Mouse (Mus musculus): ENCODE measurements around the gene Crip2. TPM values are rescaled to one million over a fixed set of nuclear protein-coding genes. Genes with fewer than 3 reads are reported as not detected.

Crip2 gene
- polyA plus RNA-seq, 1 experiment from 2014 or later = 354 TPM

DNA sequence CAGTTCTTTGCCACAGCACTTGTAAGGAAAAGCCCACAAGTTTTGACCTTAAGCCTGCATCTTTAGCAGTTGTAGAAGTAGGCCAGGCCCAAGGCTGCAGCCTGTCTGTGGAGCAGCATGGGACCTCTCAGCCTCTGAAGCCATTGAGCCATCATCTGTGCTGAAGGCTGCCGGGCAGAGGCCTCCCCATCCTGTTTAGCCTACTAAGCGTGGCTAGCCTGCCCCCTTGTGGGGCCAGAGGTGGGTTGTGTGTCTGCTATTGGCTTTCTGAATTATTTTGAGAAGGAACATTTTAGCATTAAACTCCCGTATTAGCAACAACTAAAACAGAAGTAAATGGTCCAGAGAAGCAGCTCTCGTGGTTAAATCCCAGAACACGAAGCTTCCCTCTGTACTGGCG lies 37.6 kb upstream of the Crip2 start:
- DNase-seq (ENCODE audit: low spot score) = peak; percentile 65
- H3K9me3 ChIP-seq (replicated peaks; ENCODE audit: control insufficient read depth, low read length) = no peaks in the 10 kb centered on the region
- ATAC-seq = 0 out of 2 replicates have a peak, but pooled peaks have one; percentile 28
- peaks cover 11% of the 10 kb centered on the region for H3K4me1 ChIP-seq (ENCODE audit: control insufficient read depth, insufficient read depth, low read length)
- H3K36me3 ChIP-seq (ENCODE audit: control insufficient read depth, insufficient read depth, low read length) = 0 out of 2 replicates have a peak, but pooled peaks cover 4% of the 10 kb centered on the region
- no peak overlapping the region for H3K4me2 ChIP-seq (ENCODE audit: low read length)
- H3K4me3 ChIP-seq (ENCODE audit: low read depth, low read length) = no peak overlapping the region
- H3K27ac ChIP-seq (ENCODE audit: low read depth, low read length) = no peak overlapping the region
- no peak overlapping the region for H3K9ac ChIP-seq (ENCODE audit: low read length)
- H3K27me3 ChIP-seq (replicated peaks; ENCODE audit: control insufficient read depth, insufficient read depth, low read length) = no peaks in the 10 kb centered on the region
- 63% methylated on average over 6 of the region's 6 CpGs for WGBS

DNA sequence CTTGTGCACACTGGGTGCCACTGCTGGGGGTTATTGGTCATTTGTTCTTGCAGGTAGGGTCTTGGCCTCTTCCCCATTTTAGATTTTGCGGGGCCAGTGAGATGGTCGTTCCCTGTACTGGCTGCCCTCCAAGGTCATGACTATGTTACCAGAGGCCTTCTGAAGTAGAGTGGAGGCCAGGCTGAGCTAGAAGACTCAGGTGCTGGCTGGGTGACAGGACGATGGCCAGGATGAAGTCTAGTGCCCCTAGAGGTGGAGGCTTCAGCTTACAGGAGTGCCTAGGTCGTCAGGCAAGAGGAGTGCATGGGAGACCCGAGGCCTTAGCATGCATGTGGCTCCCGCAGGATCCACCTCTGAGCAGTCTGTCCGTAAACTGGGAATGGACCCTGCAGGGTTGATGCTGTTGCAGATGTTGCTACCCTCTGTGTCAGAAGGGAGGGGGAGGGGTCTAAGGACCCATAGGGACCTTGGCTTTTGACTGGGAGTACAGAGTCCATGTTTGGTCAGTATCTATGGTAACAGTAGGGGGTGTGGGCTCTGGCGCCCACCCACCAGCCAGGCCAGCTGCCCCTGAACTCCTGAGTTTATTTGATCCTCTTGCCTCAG lies 36.1 kb upstream of the Crip2 start:
- Histone ChIP-seq H3K36me3 (ENCODE audit: control insufficient read depth, insufficient read depth, low read length) (0 out of 2 replicates have a peak, but pooled peaks cover 4% of the 10 kb centered on the region), H3K27me3 (replicated peaks; ENCODE audit: control insufficient read depth, insufficient read depth, low read length) (no peaks in the 10 kb centered on the region), H3K4me3 (ENCODE audit: low read depth, low read length) (no peak overlapping the region), H3K9me3 (replicated peaks; ENCODE audit: control insufficient read depth, low read length) (no peaks in the 10 kb centered on the region), H3K9ac (ENCODE audit: low read length) (no peak overlapping the region), H3K4me2 (ENCODE audit: low read length) (no peak overlapping the region), H3K4me1 (ENCODE audit: control insufficient read depth, insufficient read depth, low read length) (peaks cover 7% of the 10 kb centered on the region), H3K27ac (ENCODE audit: low read depth, low read length) (no peak overlapping the region)
- 87% methylated on average over 8 of the region's 8 CpGs for WGBS
- ATAC-seq (no peak), DNase-seq (ENCODE audit: low spot score) (no peak)

DNA sequence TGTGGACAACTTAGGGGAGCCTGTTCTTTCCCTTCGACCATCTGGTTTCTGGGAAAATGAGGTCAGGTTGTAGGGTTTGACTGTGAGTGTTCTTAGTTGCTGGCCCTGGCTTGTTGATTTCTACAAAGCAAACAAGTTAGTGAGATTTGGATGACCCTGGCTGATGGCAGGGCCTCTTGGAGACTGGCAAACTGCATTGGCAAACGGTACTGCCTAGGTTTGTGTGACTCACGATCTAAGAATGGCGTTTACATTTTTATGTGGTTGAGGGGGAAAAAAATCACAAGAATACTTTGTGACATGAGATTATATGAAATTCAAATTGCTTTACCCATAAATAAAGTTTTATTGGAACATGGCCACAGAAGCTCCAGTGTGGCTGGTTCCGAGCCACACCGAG lies 33.6 kb upstream of the Crip2 start:
- Histone ChIP-seq H3K4me1 (ENCODE audit: control insufficient read depth, insufficient read depth, low read length) (no peaks in the 10 kb centered on the region), H3K27ac (ENCODE audit: low read depth, low read length) (no peak overlapping the region), H3K9me3 (replicated peaks; ENCODE audit: control insufficient read depth, low read length) (no peaks in the 10 kb centered on the region), H3K27me3 (replicated peaks; ENCODE audit: control insufficient read depth, insufficient read depth, low read length) (no peaks in the 10 kb centered on the region), H3K36me3 (ENCODE audit: control insufficient read depth, insufficient read depth, low read length) (0 out of 2 replicates have a peak, but pooled peaks cover 4% of the 10 kb centered on the region), H3K9ac (ENCODE audit: low read length) (no peak overlapping the region), H3K4me3 (ENCODE audit: low read depth, low read length) (no peak overlapping the region), H3K4me2 (ENCODE audit: low read length) (no peak overlapping the region)
- no peak for ATAC-seq
- WGBS = 95% methylated on average over 6 of the region's 6 CpGs
- no peak for DNase-seq (ENCODE audit: low spot score)

DNA sequence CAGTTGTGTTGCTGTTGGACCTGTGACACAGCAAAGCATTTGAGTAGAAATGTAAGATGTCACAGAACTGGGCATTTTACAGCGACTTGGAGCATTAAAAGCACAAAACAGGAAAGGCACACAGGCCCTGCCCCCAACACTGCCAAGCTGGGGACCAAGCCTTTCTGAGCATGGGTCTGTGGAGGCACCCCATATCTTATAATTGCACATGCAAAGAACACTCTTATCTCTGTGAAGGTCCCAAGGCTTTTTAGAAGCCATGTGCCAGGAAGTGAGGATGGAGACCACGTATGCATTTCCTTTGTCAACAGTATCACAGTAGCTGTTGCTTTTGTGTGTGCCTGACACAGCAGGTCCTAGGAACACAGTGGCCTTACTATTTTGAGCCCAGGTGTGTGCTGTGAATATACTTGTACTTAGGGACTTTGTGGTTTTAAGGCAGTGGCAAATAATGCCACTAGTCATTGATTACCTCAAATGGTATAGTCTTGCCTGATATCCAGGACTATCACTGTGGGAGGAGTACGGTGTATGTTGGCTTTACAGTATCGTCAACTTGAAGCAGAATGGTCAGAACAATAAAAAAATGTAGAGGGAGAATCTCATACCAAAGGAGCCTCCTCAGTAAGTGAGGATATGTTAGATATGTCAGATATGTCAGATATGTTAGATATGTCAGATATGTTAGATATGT lies 32.5 kb upstream of the Crip2 start:
- Histone ChIP-seq H3K4me3 (ENCODE audit: low read depth, low read length) (no peak overlapping the region), H3K4me2 (ENCODE audit: low read length) (no peak overlapping the region), H3K9me3 (replicated peaks; ENCODE audit: control insufficient read depth, low read length) (no peaks in the 10 kb centered on the region), H3K27ac (ENCODE audit: low read depth, low read length) (no peak overlapping the region), H3K27me3 (replicated peaks; ENCODE audit: control insufficient read depth, insufficient read depth, low read length) (no peaks in the 10 kb centered on the region), H3K36me3 (ENCODE audit: control insufficient read depth, insufficient read depth, low read length) (0 out of 2 replicates have a peak, but pooled peaks cover 4% of the 10 kb centered on the region), H3K4me1 (ENCODE audit: control insufficient read depth, insufficient read depth, low read length) (no peaks in the 10 kb centered on the region), H3K9ac (ENCODE audit: low read length) (no peak overlapping the region)
- no peak for DNase-seq (ENCODE audit: low spot score)
- WGBS = 83% methylated on average over 4 of the region's 4 CpGs
- ATAC-seq = no peak

DNA sequence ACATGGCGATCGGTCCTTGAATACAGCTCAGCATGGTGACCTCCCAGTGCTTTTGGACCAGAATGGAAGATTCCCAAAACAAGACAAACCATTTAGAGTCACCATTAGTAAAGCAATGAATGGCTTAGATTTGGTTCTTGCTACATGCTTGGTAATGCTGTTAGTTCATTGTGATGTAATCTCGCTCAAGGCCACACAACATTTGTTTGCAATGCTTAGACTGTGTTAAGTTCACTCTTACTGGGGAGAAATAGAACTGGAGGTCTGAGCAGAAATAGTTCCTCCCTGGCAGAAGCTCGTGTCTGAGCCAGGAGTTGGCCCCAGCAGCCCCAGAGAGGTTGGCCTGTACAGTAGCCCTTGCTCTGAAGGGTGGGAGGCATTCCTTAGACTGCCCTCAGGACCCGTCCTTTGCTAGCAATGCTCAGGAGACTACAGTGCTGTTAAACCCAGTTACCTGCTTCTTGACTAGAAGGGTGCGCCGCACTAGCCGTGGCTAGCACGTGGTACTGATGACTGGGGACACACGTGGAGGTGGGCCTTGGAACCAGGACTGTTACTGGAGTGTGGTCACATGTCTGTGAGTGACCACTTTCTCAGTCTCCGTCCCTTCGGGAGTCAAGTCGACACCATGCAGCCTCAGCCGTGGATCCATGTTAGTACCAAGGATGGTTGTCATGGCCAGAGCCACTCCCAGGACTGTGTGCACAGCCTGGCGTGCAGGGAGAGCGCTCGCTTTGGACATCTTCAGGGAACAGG lies 31.3 kb upstream of the Crip2 start:
- WGBS = 89% methylated on average over 17 of the region's 17 CpGs
- no peak overlapping the region for H3K9ac ChIP-seq (ENCODE audit: low read length)
- no peaks in the 10 kb centered on the region for H3K4me1 ChIP-seq (ENCODE audit: control insufficient read depth, insufficient read depth, low read length)
- no peaks in the 10 kb centered on the region for H3K27me3 ChIP-seq (replicated peaks; ENCODE audit: control insufficient read depth, insufficient read depth, low read length)
- ATAC-seq (no peak), DNase-seq (ENCODE audit: low spot score) (no peak)
- no peak overlapping the region for H3K4me2 ChIP-seq (ENCODE audit: low read length)
- H3K4me3 ChIP-seq (ENCODE audit: low read depth, low read length) = no peak overlapping the region
- peaks cover 6% of the 10 kb centered on the region for H3K36me3 ChIP-seq (ENCODE audit: control insufficient read depth, insufficient read depth, low read length)
- no peaks in the 10 kb centered on the region for H3K9me3 ChIP-seq (replicated peaks; ENCODE audit: control insufficient read depth, low read length)
- H3K27ac ChIP-seq (ENCODE audit: low read depth, low read length) = no peak overlapping the region

DNA sequence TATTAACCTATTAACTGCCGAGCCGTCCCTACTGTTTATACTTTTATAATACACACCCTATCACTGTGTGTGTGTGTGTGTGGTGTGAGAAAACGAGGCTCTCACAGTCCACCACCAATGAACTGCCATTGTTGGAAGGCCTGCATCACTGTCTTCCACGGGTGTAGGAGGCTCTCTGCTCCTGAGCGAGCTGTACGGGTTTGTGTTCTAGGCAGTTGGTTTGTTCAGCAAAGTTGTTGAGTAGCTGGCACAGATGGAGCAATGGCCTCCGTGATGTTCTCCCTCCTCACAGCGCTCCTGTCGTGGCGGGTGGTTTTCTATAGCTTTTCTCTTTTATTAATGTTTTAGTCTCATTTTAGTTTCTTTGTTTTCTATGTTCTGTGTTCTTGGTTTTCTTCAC lies 30.2 kb upstream of the Crip2 start:
- Histone ChIP-seq H3K9ac (ENCODE audit: low read length) (no peak overlapping the region), H3K36me3 (ENCODE audit: control insufficient read depth, insufficient read depth, low read length) (peaks cover 17% of the 10 kb centered on the region), H3K4me1 (ENCODE audit: control insufficient read depth, insufficient read depth, low read length) (no peaks in the 10 kb centered on the region), H3K27me3 (replicated peaks; ENCODE audit: control insufficient read depth, insufficient read depth, low read length) (no peaks in the 10 kb centered on the region), H3K4me2 (ENCODE audit: low read length) (no peak overlapping the region), H3K27ac (ENCODE audit: low read depth, low read length) (no peak overlapping the region), H3K9me3 (replicated peaks; ENCODE audit: control insufficient read depth, low read length) (no peaks in the 10 kb centered on the region), H3K4me3 (ENCODE audit: low read depth, low read length) (no peak overlapping the region)
- WGBS = 74% methylated on average over 10 of the region's 10 CpGs
- ATAC-seq (no peak), DNase-seq (ENCODE audit: low spot score) (no peak)

DNA sequence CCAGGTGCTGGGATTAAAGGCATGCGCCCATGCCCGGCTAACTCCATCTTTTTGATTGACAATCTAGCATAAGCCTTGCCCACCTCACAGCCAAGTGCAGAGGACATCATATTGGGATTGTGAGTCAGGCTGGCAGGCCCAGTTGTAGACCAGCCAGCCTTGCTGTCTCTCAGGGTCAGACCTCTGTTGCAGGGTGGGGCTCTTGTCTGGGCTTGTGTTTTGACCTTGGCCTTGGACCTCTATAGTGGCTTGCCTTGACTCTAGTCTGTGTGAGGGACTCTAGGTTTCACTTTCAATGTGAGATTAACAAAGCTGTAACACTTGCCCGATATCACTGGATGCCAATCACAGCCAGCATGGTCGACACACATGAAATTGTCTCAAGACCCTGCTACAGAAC lies 25.9 kb upstream of the Crip2 start:
- DNase-seq (ENCODE audit: low spot score) = no peak
- WGBS = 87% methylated on average over 4 of the region's 4 CpGs
- Histone ChIP-seq H3K27ac (ENCODE audit: low read depth, low read length) (no peak overlapping the region), H3K4me2 (ENCODE audit: low read length) (no peak overlapping the region), H3K4me1 (ENCODE audit: control insufficient read depth, insufficient read depth, low read length) (no peaks in the 10 kb centered on the region), H3K4me3 (ENCODE audit: low read depth, low read length) (no peak overlapping the region), H3K36me3 (ENCODE audit: control insufficient read depth, insufficient read depth, low read length) (peaks cover 54% of the 10 kb centered on the region), H3K27me3 (replicated peaks; ENCODE audit: control insufficient read depth, insufficient read depth, low read length) (no peaks in the 10 kb centered on the region), H3K9ac (ENCODE audit: low read length) (no peak overlapping the region), H3K9me3 (replicated peaks; ENCODE audit: control insufficient read depth, low read length) (no peaks in the 10 kb centered on the region)
- ATAC-seq = no peak

DNA sequence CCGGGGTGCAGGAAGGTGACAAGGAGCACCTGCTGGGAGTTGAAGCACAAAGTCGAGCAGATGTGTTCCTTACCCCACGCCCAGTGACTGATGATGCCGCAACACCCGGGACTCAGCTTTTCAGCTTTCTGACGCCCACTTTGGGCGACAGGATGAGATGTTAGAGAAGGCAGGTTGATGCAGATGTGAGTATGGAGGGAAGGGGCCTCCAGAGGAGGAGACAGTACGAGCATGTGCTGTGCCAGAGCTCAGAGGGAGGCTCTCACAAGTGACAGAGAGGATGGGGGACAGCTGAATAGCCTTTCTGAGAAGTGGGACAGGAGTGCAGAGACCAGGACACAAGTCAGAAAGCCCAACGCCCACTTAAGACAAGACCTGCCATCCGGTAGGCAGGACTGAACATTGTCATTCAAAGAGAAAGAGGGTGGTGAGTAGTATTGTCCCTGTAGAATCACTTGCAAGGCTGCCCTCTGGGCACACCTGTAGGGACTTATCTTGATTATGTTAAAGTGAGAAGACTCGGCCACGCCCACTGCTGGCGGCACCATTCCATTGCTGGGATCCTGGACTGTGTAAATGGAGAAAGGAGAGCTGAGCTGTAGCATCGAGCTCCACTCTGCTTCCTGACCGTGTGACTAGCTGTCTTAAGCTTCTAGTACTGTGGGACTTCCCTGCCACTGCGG lies 25.0 kb upstream of the Crip2 start:
- H3K27me3 ChIP-seq (replicated peaks; ENCODE audit: control insufficient read depth, insufficient read depth, low read length) = no peaks in the 10 kb centered on the region
- H3K4me3 ChIP-seq (ENCODE audit: low read depth, low read length) = no peak overlapping the region
- no peak overlapping the region for H3K9ac ChIP-seq (ENCODE audit: low read length)
- H3K27ac ChIP-seq (ENCODE audit: low read depth, low read length) = no peak overlapping the region
- no peak for DNase-seq (ENCODE audit: low spot score)
- H3K4me1 ChIP-seq (ENCODE audit: control insufficient read depth, insufficient read depth, low read length) = no peaks in the 10 kb centered on the region
- no peaks in the 10 kb centered on the region for H3K9me3 ChIP-seq (replicated peaks; ENCODE audit: control insufficient read depth, low read length)
- peaks cover 56% of the 10 kb centered on the region for H3K36me3 ChIP-seq (ENCODE audit: control insufficient read depth, insufficient read depth, low read length)
- ATAC-seq = no peak
- WGBS = 88% methylated on average over 16 of the region's 16 CpGs
- H3K4me2 ChIP-seq (ENCODE audit: low read length) = no peak overlapping the region

All from forebrain, embryonic 14.5 days (tissue).